Mouse (Mus musculus): ENCODE data around the gene Galnt10.

DNA sequence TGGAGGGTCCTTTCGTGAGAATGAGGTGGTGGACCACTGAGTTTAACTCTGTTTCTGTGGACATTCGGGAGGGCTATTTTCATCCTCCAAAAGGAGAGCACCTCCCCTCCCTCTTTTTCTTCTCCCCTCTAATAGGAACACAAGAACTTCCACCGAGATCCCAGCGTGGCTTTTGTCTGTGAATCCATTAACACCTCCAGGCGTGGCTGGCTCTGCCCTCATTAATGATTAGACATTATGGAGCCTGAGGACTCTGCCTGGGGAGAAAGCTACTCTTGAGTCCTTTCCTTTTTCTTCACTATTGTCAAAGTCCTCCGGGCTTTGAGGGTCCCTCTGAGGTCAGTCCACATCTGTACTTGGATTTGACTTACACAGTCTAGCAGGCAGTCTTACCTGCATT is 121.9 kb downstream of the Galnt10 start:
- TF ChIP-seq CTCF (conservative IDR thresholded peaks at IDR 0.05 in 1 of 2, IDR thresholded peaks at IDR 0.05 in 1 of 2; ENCODE audit: low read depth in 2 of 2, low read length in 2 of 2), result no peak
- no peak for TF ChIP-seq ELF1 (IDR thresholded peaks at IDR 0.05; ENCODE audit: low read depth, low read length)
- TF ChIP-seq POLR2A (IDR thresholded peaks at IDR 0.05; ENCODE audit: low read depth, low read length), result no peak
- no peak for TF ChIP-seq HCFC1 (IDR thresholded peaks at IDR 0.05; ENCODE audit: low read depth, low read length)
- TF ChIP-seq POLR2AphosphoS2 (IDR thresholded peaks at IDR 0.05; ENCODE audit: low read depth, low read length), result no peak
